ENCODE assay signal across 8 mouse cellular contexts in the genomic region with DNA sequence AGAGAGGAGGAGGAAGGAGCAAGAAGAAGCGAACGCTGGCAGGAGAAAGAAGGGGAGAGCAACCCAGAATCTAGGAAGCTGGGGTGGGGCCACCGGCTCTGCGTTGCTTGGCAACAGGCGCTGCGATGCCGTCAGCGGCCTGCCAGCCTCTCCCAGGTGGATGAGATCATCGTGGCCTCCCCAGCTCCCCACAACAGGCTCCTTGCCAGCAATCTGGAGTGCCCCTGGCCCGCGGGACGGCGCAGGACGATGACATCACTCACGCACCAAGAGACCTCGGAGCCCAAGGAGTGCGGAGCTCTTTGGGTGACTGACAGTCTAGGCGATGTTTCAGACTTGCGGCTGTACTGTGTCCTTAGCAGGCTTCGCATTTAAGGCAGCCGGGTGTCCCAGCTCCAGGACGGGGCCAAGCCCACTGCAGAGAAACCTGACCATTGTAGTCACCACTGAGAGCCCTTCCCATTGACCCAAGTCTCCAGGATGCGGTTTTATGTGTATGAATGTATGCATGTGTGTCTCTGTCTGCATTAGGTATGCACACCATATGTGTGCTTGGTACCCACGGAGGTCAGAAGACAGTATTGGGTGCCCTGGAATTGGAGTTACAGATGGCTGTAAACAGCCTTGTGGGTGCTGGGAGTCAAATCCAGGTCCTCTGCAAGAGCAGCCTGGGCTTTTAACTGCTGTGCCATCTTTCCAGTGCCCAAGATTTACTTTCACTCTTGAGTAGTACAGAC. TPM values are rescaled to one million over a fixed set of nuclear protein-coding genes. Genes with fewer than 3 reads are reported as not detected.
A peak's percentile ranks its signal among the peaks of the same experiment; 100 is the strongest.
DNase-seq lines count a peak whose midpoint lies in the region; ATAC-seq lines count a peak whose summit lies in the region.

No protein-coding gene starts in this region.

- no peaks in the 10 kb centered on the region; the same call in 1 of the 2 replicates for H3K36me3 ChIP-seq in hindbrain, embryonic 15.5 days

- H3K27me3 ChIP-seq in hindbrain, embryonic 15.5 days: no peaks in the 10 kb centered on the region

- H3K9me3 ChIP-seq in hindbrain, embryonic 15.5 days: no peaks in the 10 kb centered on the region

- 5% methylated on average over 24 of the region's 24 CpGs for WGBS in hindbrain, embryonic 15.5 days

- H3K4me1 ChIP-seq in hindbrain, embryonic 15.5 days (replicated peaks): peaks cover 19% of the 10 kb centered on the region

- peak; percentile 77 for ATAC-seq in hindbrain, embryonic 15.5 days (ENCODE audit: low FRiP score, low read depth)

- H3K4me3 ChIP-seq in hindbrain, embryonic 15.5 days: peak overlapping the region; percentile 27

- peak overlapping the region; percentile 59 for H3K4me2 ChIP-seq in hindbrain, embryonic 15.5 days

- peak overlapping the region; percentile 8; the same call in 1 of the 2 replicates for H3K9ac ChIP-seq in hindbrain, embryonic 15.5 days

- peak; percentile 89 for DNase-seq in adrenal gland, adult 2 months
- DNase-seq in cerebellum, postnatal 4 days (ENCODE audit: low spot score in 2 of 2): peak; percentile 48 to 79
- DNase-seq in frontal cortex, postnatal 36 days (ENCODE audit: low spot score in 2 of 2): peak; percentile 88 to 91
- peak; percentile 77 for DNase-seq in left cerebral cortex, adult 11 months (ENCODE audit: low spot score)
- peak; percentile 80 for DNase-seq in lung, postnatal 36 days
- peak; percentile 81 for DNase-seq in right cerebral cortex, postnatal 4 days
- no peak for DNase-seq in spleen, postnatal 36 days (ENCODE audit: low spot score in 2 of 2)

- peak overlapping the region; percentile 47 for H3K27ac ChIP-seq in hindbrain, embryonic 15.5 days (replicated peaks)

RNA-seq across cellular contexts. Expression of gene Rnft2, which starts 30.3 kb away (rescaled TPM):
- 1 to 10 TPM; 3.7 to 4.2 TPM for total RNA-seq in adrenal gland, adult 2 months (2021)
- polyA plus RNA-seq in adrenal gland, adult 2 months (2012; rRNA removed): 9.2 TPM in 2 replicates
- polyA plus RNA-seq in hindbrain, embryonic 15.5 days (2015; fragmentation: Nextera tagmentation; extraction: Ambion mirVana): 12.3 and 13.6 TPM in 2 replicates

RNA-seq across cellular contexts. Expression of gene 2410131K14Rik, which starts 30.4 kb away (rescaled TPM):
- 1 to 10 TPM; 5.3 to 8.1 TPM for total RNA-seq in adrenal gland, adult 2 months (2021)
- 5.3 and 6.2 TPM in 2 replicates for polyA plus RNA-seq in adrenal gland, adult 2 months (2012; rRNA removed)
- 16.4 and 17.8 TPM in 2 replicates for polyA plus RNA-seq in hindbrain, embryonic 15.5 days (2015; fragmentation: Nextera tagmentation; extraction: Ambion mirVana)

RNA-seq across cellular contexts. Expression of gene Hrk, which starts 50.1 kb away (rescaled TPM):
- not detected for total RNA-seq in adrenal gland, adult 2 months (2021)
- polyA plus RNA-seq in adrenal gland, adult 2 months (2012; rRNA removed): not detected in 2 replicates
- polyA plus RNA-seq in hindbrain, embryonic 15.5 days (2015; fragmentation: Nextera tagmentation; extraction: Ambion mirVana): 4.9 and 5.8 TPM in 2 replicates

RNA-seq across cellular contexts. Expression of gene Fbxw8, which starts 59.3 kb away (rescaled TPM):
- total RNA-seq in adrenal gland, adult 2 months (2021): 10 to 100 TPM; 36.0 to 50.1 TPM
- polyA plus RNA-seq in adrenal gland, adult 2 months (2012; rRNA removed): 51.8 and 54.6 TPM in 2 replicates
- 21.1 and 21.7 TPM in 2 replicates for polyA plus RNA-seq in hindbrain, embryonic 15.5 days (2015; fragmentation: Nextera tagmentation; extraction: Ambion mirVana)

Comparison
In these comparisons a context has a peak if more than half of its experiments do, and no peak if none do; other contexts are left out.
1. DNase-seq: peak in adrenal gland, adult 2 months (single experiment), cerebellum, postnatal 4 days (2 of 2), frontal cortex, postnatal 36 days (2 of 2), left cerebral cortex, adult 11 months (single experiment), lung, postnatal 36 days (single experiment) and right cerebral cortex, postnatal 4 days (single experiment); none in spleen, postnatal 36 days (0 of 2).